In genomic region chr8:47974138-47974962, GRCm38 (mm10) we compare ENCODE assay signal across 8 mouse cellular contexts. TPM values are rescaled to one million over a fixed set of nuclear protein-coding genes. Genes with fewer than 3 reads are reported as not detected.
DNase-seq lines count a peak whose midpoint lies in the region; ATAC-seq and TF ChIP-seq lines count a peak whose summit lies in the region.
"Had no signal": no experiment of that assay in that cellular context is flagged by ENCODE, and none has a peak within 500 bp of the region (broad histone marks: within the 10 kb centered on the region; RNA-seq: fewer than 3 reads in every experiment).

No protein-coding gene starts in this region.

- H3K4me3 ChIP-seq in embryonic facial prominence, embryonic 11.5 days (ENCODE audit: low read depth, low read length), result peak overlapping the region; percentile 19
- H3K4me3 ChIP-seq in small intestine, adult 2 months (ENCODE audit: low read depth, low read length), result peak overlapping the region; percentile 48

- no peaks in the 10 kb centered on the region for H3K9me3 ChIP-seq in embryonic facial prominence, embryonic 11.5 days (replicated peaks; ENCODE audit: control insufficient read depth, low read length)

- no peak for TF ChIP-seq POLR2A in small intestine, adult 2 months (IDR thresholded peaks at IDR 0.05; ENCODE audit: low read depth, low read length)

- DNase-seq in adrenal gland, adult 8-10 months, result peak; percentile 86
- peak; percentile 71 for DNase-seq in embryonic facial prominence, embryonic 11.5 days (ENCODE audit: low spot score)
- peak; percentile 49 to 65 for DNase-seq in heart, adult 9 months (ENCODE audit: low spot score in 2 of 2)
- DNase-seq in kidney, adult 9 months, result peak; percentile 93
- DNase-seq in lung, postnatal 10 days, result peak; percentile 74
- no peak for DNase-seq in c-Kit-positive CD71-positive TER-119-positive erythroid progenitor cells, embryonic 14.5 days (ENCODE audit: low spot score)

- ATAC-seq in embryonic facial prominence, embryonic 11.5 days (replicated peaks; ENCODE audit: insufficient number of reproducible peaks, low FRiP score, low TSS enrichment, low read depth), result peak; percentile 71

- peak overlapping the region; percentile 6; the same call in 1 of the 2 replicates for H3K27ac ChIP-seq in embryonic facial prominence, embryonic 11.5 days (replicated peaks; ENCODE audit: low read depth, low read length)
- no peak overlapping the region for H3K27ac ChIP-seq in small intestine, adult 2 months (ENCODE audit: insufficient read depth, low read depth, low read length)
- H3K27ac ChIP-seq: macrophage had no signal

- H3K27me3 ChIP-seq in embryonic facial prominence, embryonic 11.5 days (ENCODE audit: control insufficient read depth, insufficient read depth, low read length), result no peaks in the 10 kb centered on the region
- no peaks in the 10 kb centered on the region for H3K27me3 ChIP-seq in small intestine, adult 2 months (ENCODE audit: control insufficient read depth, insufficient read depth, low read length)

- H3K36me3 ChIP-seq in embryonic facial prominence, embryonic 11.5 days (replicated peaks; ENCODE audit: control insufficient read depth, insufficient read depth, low read depth, low read length), result no peaks in the 10 kb centered on the region
- H3K36me3 ChIP-seq in small intestine, adult 2 months (ENCODE audit: control insufficient read depth, insufficient read depth, low read length), result no peaks in the 10 kb centered on the region

- no peaks in the 10 kb centered on the region for H3K4me1 ChIP-seq in embryonic facial prominence, embryonic 11.5 days (ENCODE audit: control insufficient read depth, insufficient read depth, low read length)
- peaks cover 7% of the 10 kb centered on the region for H3K4me1 ChIP-seq in small intestine, adult 2 months (ENCODE audit: control insufficient read depth, insufficient read depth, insufficient read length, low read length)

- peak overlapping the region; percentile 28; the same call in 1 of the 2 replicates for H3K9ac ChIP-seq in embryonic facial prominence, embryonic 11.5 days (replicated peaks; ENCODE audit: low read length)

- no peak for TF ChIP-seq CTCF in small intestine, adult 2 months (IDR thresholded peaks at IDR 0.05; ENCODE audit: extremely low read depth, insufficient read length, insufficient replicate concordance, low read depth, low read length)

- 18% methylated on average over 20 of the region's 20 CpGs for WGBS in embryonic facial prominence, embryonic 11.5 days
- WGBS in small intestine, adult 2 months, result 21% methylated on average over 20 of the region's 20 CpGs

- peak overlapping the region; percentile 56 for H3K4me2 ChIP-seq in embryonic facial prominence, embryonic 11.5 days (ENCODE audit: low read depth, low read length)

RNA-seq across cellular contexts. Expression of gene Wwc2, which starts 16.4 kb away (rescaled TPM):
- 10 to 100 TPM; 21.6 to 34.4 (median 28.8) TPM for total RNA-seq in adrenal gland, adult 8-10 months (2022)
- polyA plus RNA-seq in embryonic facial prominence, embryonic 11.5 days (2014; fragmentation: Nextera tagmentation; extraction: Ambion mirVana), result 8.8 and 9.7 TPM in 2 replicates
- polyA plus RNA-seq in small intestine, adult 2 months (2012; rRNA removed), result 1.4 and 1.9 TPM in 2 replicates
